Mouse (Mus musculus) liver, postnatal 0 days (tissue): Measurements from ENCODE around the gene BC067074. TPM values are rescaled to one million over a fixed set of nuclear protein-coding genes. Genes with fewer than 3 reads are reported as not detected.
A peak's percentile ranks its signal among the peaks of the same experiment; 100 is the strongest.
"Not testable (repeated sequence)": the region's sequence is repeated elsewhere in the genome, so short reads cannot be mapped to it uniquely, and the experiment has no call there.

Experiments used
- ATAC-seq: fragments of 200-750 bp; cut with Nextera tagmentation; 2 replicates; pipeline ENCODE4 v1.8.0; 2017; ENCODE audit warnings: mild to moderate bottlenecking, moderate library complexity
- DNase-seq: peaks from one replicate; pipeline ENCODE4 v3.0.0-alpha.2; 2016
- H3K27ac ChIP-seq: fragments of 300-500 bp; sonication (generic); 2 replicates; pipeline ENCODE4 v1.5.1; 2014; ENCODE audit warnings: antibody characterized with exemption, moderate library complexity, mild to moderate bottlenecking, low read depth
- H3K27me3 ChIP-seq: fragments of 300-500 bp; sonication (generic); 2 replicates; pipeline ENCODE4 v1.6.1; 2014; ENCODE audit warnings: low read length, control low read depth, mixed read lengths; ENCODE audit not compliant: insufficient read depth
- H3K36me3 ChIP-seq: fragments of 300-500 bp; sonication (generic); replicated peaks from 2 replicates; pipeline ENCODE4 v1.6.1; 2014; ENCODE audit warnings: mild to moderate bottlenecking, control low read depth, low read length, moderate library complexity, mixed read lengths; ENCODE audit not compliant: insufficient read depth
- H3K4me1 ChIP-seq: fragments of 300-500 bp; sonication (generic); 2 replicates; pipeline ENCODE4 v1.6.1; 2014; ENCODE audit warnings: antibody characterized with exemption, mild to moderate bottlenecking, control low read depth; ENCODE audit not compliant: insufficient read depth
- H3K4me2 ChIP-seq: fragments of 300-500 bp; sonication (generic); 2 replicates; pipeline ENCODE4 v1.6.1; 2014; ENCODE audit warnings: low read depth, mild to moderate bottlenecking, low read length, moderate library complexity, mixed read lengths
- H3K4me3 ChIP-seq: fragments of 300-500 bp; sonication (generic); 2 replicates; pipeline ENCODE4 v1.5.1; 2014; ENCODE audit warnings: low read depth, low read length
- H3K9ac ChIP-seq: fragments of 300-500 bp; sonication (generic); replicated peaks from 2 replicates; pipeline ENCODE4 v1.6.1; 2014; ENCODE audit warnings: mild to moderate bottlenecking, moderate library complexity
- H3K9me3 ChIP-seq: fragments of 300-500 bp; sonication (generic); 2 replicates; pipeline ENCODE4 v1.6.1; 2016; ENCODE audit warnings: mild to moderate bottlenecking, control low read depth, low read length, mixed read lengths
- CTCF ChIP-seq: sonication (generic); IDR thresholded peaks from 2 replicates; pipeline ENCODE4 v1.5.1; 2016; ENCODE audit warnings: antibody characterized with exemption, low read depth
- EP300 ChIP-seq: IDR thresholded peaks from 2 replicates; pipeline ENCODE4 v1.6.1; 2016; ENCODE audit warnings: antibody characterized with exemption, low read depth, mild to moderate bottlenecking
- WGBS: fragments of 180-500 bp; shearing (Covaris S2); extraction: QIAGEN DNeasy Blood & Tissue Kit; methylation state at CpG from one replicate; pipeline ENCODE4 v1.1.7; 2014; ENCODE audit not compliant: insufficient replicate concordance; 5-methylcytosine and 5-hydroxymethylcytosine counted together
- polyA plus RNA-seq: library from polyadenylated mRNA; unstranded; fragments of >200 nt; fragmentation: Nextera tagmentation; extraction: Ambion mirVana; gene quantifications from 2 replicates; pipeline ENCODE4 v1.2.1, GENCODE M21; 2015

The BC067074 gene
- polyA plus RNA-seq, 1 experiment from 2014 or later: 0.09 TPM

GRCm38 (mm10) chr13:113374084-113374405 lies 81.1 kb downstream of the BC067074 start:
- no peak overlapping the region for H3K4me3 ChIP-seq
- WGBS: 62% methylated on average over 2 of the region's 2 CpGs

GRCm38 (mm10) chr13:113377631-113378030 lies 84.7 kb downstream of the BC067074 start:
- Histone ChIP-seq H3K4me1 (no peaks in the 10 kb centered on the region), H3K4me3 (no peak overlapping the region), H3K27ac (no peak overlapping the region), H3K9ac (no peak overlapping the region), H3K27me3 (no peaks in the 10 kb centered on the region), H3K36me3 (no peaks in the 10 kb centered on the region), H3K4me2 (no peak overlapping the region), H3K9me3 (no peaks in the 10 kb centered on the region)
- DNase-seq: no peak
- ATAC-seq: no peak
- TF ChIP-seq CTCF: no peak
- TF ChIP-seq EP300: no peak
- WGBS: 79% methylated on average over 7 of the region's 7 CpGs

More at GRCm38 (mm10) chr13:113374084-113374405, 81.1 kb downstream of the BC067074 start:
- H3K4me2 ChIP-seq: no peak overlapping the region
- ATAC-seq: no peak
- no peak for DNase-seq
- no peaks in the 10 kb centered on the region for H3K36me3 ChIP-seq
- H3K9me3 ChIP-seq: no peaks in the 10 kb centered on the region
- H3K27me3 ChIP-seq: no peaks in the 10 kb centered on the region
- no peaks in the 10 kb centered on the region for H3K4me1 ChIP-seq
- H3K27ac ChIP-seq: no peak overlapping the region
- no peak overlapping the region for H3K9ac ChIP-seq
- no peak for TF ChIP-seq CTCF
- no peak for TF ChIP-seq EP300

- Histone ChIP-seq H3K9ac (no peak overlapping the region), H3K4me1 (no peaks in the 10 kb centered on the region), H3K27me3 (no peaks in the 10 kb centered on the region), H3K36me3 (no peaks in the 10 kb centered on the region), H3K4me2 (no peak overlapping the region), H3K4me3 (no peak overlapping the region), H3K9me3 (no peaks in the 10 kb centered on the region), H3K27ac (no peak overlapping the region)
- DNase-seq (peak; percentile 20), ATAC-seq (peak; percentile 51)
- TF ChIP-seq CTCF: no peak
- TF ChIP-seq EP300: no peak
- 59% methylated on average over 8 of the region's 8 CpGs for WGBS
Observed at GRCm38 (mm10) chr13:113378980-113379410, 86.0 kb downstream of the BC067074 start.

GRCm38 (mm10) chr13:113379766-113380309 lies 86.9 kb downstream of the BC067074 start:
- TF ChIP-seq CTCF (no peak), EP300 (no peak)
- WGBS: 54% methylated on average over 6 of the region's 6 CpGs
- Histone ChIP-seq H3K4me1 (no peaks in the 10 kb centered on the region), H3K9me3 (no peaks in the 10 kb centered on the region), H3K9ac (no peak overlapping the region), H3K27ac (no peak overlapping the region), H3K4me2 (no peak overlapping the region), H3K27me3 (no peaks in the 10 kb centered on the region), H3K4me3 (no peak overlapping the region), H3K36me3 (no peaks in the 10 kb centered on the region)
- ATAC-seq: no peak
- DNase-seq: no peak

- Histone ChIP-seq H3K9ac (no peak overlapping the region), H3K9me3 (no peaks in the 10 kb centered on the region), H3K27me3 (no peaks in the 10 kb centered on the region), H3K4me2 (no peak overlapping the region), H3K27ac (peak overlapping the region; percentile 62; the same call in 1 of the 2 replicates), H3K4me1 (no peaks in the 10 kb centered on the region), H3K36me3 (no peaks in the 10 kb centered on the region), H3K4me3 (no peak overlapping the region)
- 74% methylated on average over 1 of the region's 1 CpGs for WGBS
- TF ChIP-seq CTCF (no peak), EP300 (no peak)
- DNase-seq: no peak
- peak; percentile 56 for ATAC-seq
Observed at GRCm38 (mm10) chr13:113381710-113382109, 88.8 kb downstream of the BC067074 start.

GRCm38 (mm10) chr13:113382201-113382600 lies 89.2 kb downstream of the BC067074 start:
- peak; percentile 31; the same call in 1 of the 2 replicates for ATAC-seq
- 52% methylated on average over 2 of the region's 2 CpGs for WGBS
- no peaks in the 10 kb centered on the region for H3K4me1 ChIP-seq

GRCm38 (mm10) chr13:113382770-113383169 lies 89.8 kb downstream of the BC067074 start:
- not testable (repeated sequence) for H3K9ac ChIP-seq, H3K4me2 ChIP-seq, DNase-seq, H3K27ac ChIP-seq, H3K27me3 ChIP-seq, H3K4me1 ChIP-seq, H3K9me3 ChIP-seq, H3K4me3 ChIP-seq, H3K36me3 ChIP-seq
- ATAC-seq: 0 out of 2 replicates have a peak, but pooled peaks have one; percentile 41

More at GRCm38 (mm10) chr13:113382201-113382600, 89.2 kb downstream of the BC067074 start:
- Histone ChIP-seq H3K36me3 (no peaks in the 10 kb centered on the region), H3K27me3 (no peaks in the 10 kb centered on the region), H3K4me2 (no peak overlapping the region), H3K27ac (peak overlapping the region; percentile 62; the same call in 1 of the 2 replicates), H3K4me3 (no peak overlapping the region), H3K9me3 (no peaks in the 10 kb centered on the region), H3K9ac (no peak overlapping the region)
- TF ChIP-seq CTCF (no peak), EP300 (no peak)
- DNase-seq: no peak
